Mouse (Mus musculus) intestine, embryonic 16.5 days (tissue): Measurements from ENCODE around the gene Gm20388. TPM values are rescaled to one million over a fixed set of nuclear protein-coding genes. Genes with fewer than 3 reads are reported as not detected.

Source experiments
- ATAC-seq: fragments of 200-750 bp; cut with Nextera tagmentation; 2 replicates; pipeline ENCODE4 v1.8.0; 2017; ENCODE audit warnings: moderate TSS enrichment, moderate library complexity
- H3K27ac ChIP-seq: fragments of 300-500 bp; sonication (generic); 2 replicates; pipeline ENCODE4 v1.5.1; 2014; ENCODE audit warnings: mild to moderate bottlenecking, low read length
- H3K27me3 ChIP-seq: fragments of 300-500 bp; sonication (generic); replicated peaks from 2 replicates; pipeline ENCODE4 v1.6.1; 2014; ENCODE audit warnings: low read length, control low read depth, mixed read lengths; ENCODE audit not compliant: control insufficient read depth, insufficient read depth
- H3K36me3 ChIP-seq: fragments of 300-500 bp; sonication (generic); 2 replicates; pipeline ENCODE4 v1.6.1; 2014; ENCODE audit warnings: low read length, control low read depth; ENCODE audit not compliant: control insufficient read depth, insufficient read depth
- H3K4me1 ChIP-seq: fragments of 300-500 bp; sonication (generic); 2 replicates; pipeline ENCODE4 v1.6.1; 2014; ENCODE audit warnings: low read length, control low read depth, mixed read lengths; ENCODE audit not compliant: control insufficient read depth, insufficient read depth
- H3K4me2 ChIP-seq: fragments of 300-500 bp; sonication (generic); 2 replicates; pipeline ENCODE4 v1.6.1; 2014; ENCODE audit warnings: low read depth, low read length, control low read depth
- H3K4me3 ChIP-seq: fragments of 300-500 bp; sonication (generic); 2 replicates; pipeline ENCODE4 v1.5.1; 2014; ENCODE audit warnings: mild to moderate bottlenecking, low read length
- H3K9ac ChIP-seq: fragments of 300-500 bp; sonication (generic); 2 replicates; pipeline ENCODE4 v1.6.1; 2014; ENCODE audit warnings: low read depth, low read length
- H3K9me3 ChIP-seq: fragments of 300-500 bp; sonication (generic); 2 replicates; pipeline ENCODE4 v1.6.1; 2016; ENCODE audit warnings: low read length, control low read depth; ENCODE audit not compliant: control insufficient read depth
- WGBS: fragments of 180-500 bp; shearing (Covaris S2); extraction: QIAGEN DNeasy Blood & Tissue Kit; methylation state at CpG from one replicate; pipeline ENCODE4 v1.1.7; 2014; 5-methylcytosine and 5-hydroxymethylcytosine counted together
- polyA plus RNA-seq: library from polyadenylated mRNA; unstranded; fragments of >200 nt; fragmentation: Nextera tagmentation; extraction: Ambion mirVana; gene quantifications from 2 replicates; pipeline ENCODE4 v1.2.1, GENCODE M21; 2015

Gm20388 gene
- polyA plus RNA-seq, 1 experiment from 2014 or later, result 5.8 TPM

DNA sequence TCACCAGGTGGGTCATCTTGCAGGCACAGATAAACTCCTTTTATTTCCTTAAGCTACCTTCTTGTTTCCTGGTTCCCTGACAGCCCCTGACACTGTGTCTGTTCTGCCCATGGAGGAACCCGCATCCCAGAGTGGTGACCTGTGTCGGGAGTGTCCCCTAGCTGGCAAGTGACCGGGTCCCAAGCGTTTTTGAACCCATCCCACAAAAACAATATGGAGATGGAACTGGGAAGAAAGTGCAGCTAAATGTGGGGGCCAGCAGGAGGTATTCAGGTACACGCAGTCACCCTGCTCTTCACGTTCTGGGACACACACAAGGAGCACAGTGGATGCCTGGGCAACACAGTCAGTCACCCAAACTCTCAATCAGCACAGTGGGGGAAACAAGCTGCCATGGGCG lies 2035.7 kb downstream of the Gm20388 start:
- Histone ChIP-seq H3K4me3 (no peak overlapping the region), H3K4me2 (no peak overlapping the region), H3K9ac (no peak overlapping the region), H3K27ac (no peak overlapping the region), H3K9me3 (no peaks in the 10 kb centered on the region), H3K36me3 (no peaks in the 10 kb centered on the region), H3K27me3 (no peaks in the 10 kb centered on the region), H3K4me1 (peaks cover 18% of the 10 kb centered on the region)
- no peak for ATAC-seq
- 91% methylated on average over 7 of the region's 7 CpGs for WGBS

DNA sequence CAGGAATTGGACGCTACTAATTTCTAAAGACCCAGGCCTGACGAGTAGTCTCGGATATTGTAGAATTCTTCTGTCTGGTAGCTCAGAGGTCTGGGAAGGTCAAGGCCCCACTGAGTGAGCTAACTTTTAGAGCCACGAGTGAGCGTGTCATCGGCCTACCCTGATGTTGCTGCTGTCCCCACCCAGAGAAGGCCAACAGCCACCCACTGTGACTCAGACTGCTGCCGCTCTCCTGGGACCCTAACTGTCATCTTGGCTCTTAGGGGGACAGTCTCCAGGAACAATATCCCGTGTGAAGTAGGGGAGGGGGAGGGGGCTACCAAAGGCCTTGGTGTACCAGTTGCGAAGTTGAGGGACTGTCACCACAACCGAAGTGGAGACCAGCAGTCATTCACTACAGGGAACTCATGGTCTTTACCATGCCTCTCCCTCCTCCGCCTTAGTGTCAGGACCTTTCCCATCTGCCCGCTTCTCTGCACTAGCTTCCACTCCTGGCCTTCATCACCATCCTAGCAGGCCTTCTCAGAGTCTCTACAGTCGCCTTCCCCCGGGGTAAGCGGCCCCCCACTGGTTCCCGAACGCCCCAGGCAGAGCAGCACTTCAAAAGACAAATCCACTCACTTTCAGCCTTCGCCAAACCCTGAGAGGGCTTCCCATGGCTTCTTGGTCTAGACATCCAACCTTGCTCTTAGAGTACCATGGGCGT lies 2036.6 kb downstream of the Gm20388 start:
- peak overlapping the region; percentile 69 for H3K9ac ChIP-seq
- WGBS, result 37% methylated on average over 19 of the region's 19 CpGs
- no peaks in the 10 kb centered on the region for H3K27me3 ChIP-seq

DNA sequence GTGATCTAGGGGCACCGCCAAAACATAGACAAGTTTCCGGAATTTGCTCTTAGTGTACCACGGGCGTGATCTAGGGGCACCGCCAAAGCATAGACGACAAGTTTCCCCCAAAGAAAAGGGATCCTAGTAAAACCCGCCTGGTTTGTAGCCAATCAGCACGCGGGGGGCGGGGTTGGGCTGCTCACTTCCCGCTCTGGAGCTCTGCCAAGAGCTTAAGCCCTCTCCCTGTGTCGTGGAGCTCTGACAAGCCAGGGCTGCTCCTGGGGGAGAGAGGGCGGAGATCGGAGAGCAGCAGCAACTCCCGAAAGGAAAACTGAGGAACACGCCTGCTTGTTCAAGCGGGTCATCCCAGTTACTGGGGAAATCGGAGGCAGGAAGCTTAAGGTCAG lies 2037.1 kb downstream of the Gm20388 start:
- Histone ChIP-seq H3K9me3 (no peaks in the 10 kb centered on the region), H3K4me3 (peak overlapping the region; percentile 46), H3K9ac (peak overlapping the region; percentile 69), H3K36me3 (no peaks in the 10 kb centered on the region), H3K27ac (peak overlapping the region; percentile 91), H3K4me1 (peaks cover 25% of the 10 kb centered on the region), H3K27me3 (no peaks in the 10 kb centered on the region), H3K4me2 (peak overlapping the region; percentile 67)
- ATAC-seq, result peak; percentile 34
- WGBS, result under 1% methylated on average over 18 of the region's 18 CpGs

More for the DNA sequence above, 2036.6 kb downstream of the Gm20388 start:
- peaks cover 23% of the 10 kb centered on the region for H3K4me1 ChIP-seq
- H3K9me3 ChIP-seq, result no peaks in the 10 kb centered on the region
- H3K36me3 ChIP-seq, result no peaks in the 10 kb centered on the region
- no peak for ATAC-seq
- H3K4me3 ChIP-seq, result peak overlapping the region; percentile 46
- peak overlapping the region; percentile 67 for H3K4me2 ChIP-seq
- H3K27ac ChIP-seq, result peak overlapping the region; percentile 76

DNA sequence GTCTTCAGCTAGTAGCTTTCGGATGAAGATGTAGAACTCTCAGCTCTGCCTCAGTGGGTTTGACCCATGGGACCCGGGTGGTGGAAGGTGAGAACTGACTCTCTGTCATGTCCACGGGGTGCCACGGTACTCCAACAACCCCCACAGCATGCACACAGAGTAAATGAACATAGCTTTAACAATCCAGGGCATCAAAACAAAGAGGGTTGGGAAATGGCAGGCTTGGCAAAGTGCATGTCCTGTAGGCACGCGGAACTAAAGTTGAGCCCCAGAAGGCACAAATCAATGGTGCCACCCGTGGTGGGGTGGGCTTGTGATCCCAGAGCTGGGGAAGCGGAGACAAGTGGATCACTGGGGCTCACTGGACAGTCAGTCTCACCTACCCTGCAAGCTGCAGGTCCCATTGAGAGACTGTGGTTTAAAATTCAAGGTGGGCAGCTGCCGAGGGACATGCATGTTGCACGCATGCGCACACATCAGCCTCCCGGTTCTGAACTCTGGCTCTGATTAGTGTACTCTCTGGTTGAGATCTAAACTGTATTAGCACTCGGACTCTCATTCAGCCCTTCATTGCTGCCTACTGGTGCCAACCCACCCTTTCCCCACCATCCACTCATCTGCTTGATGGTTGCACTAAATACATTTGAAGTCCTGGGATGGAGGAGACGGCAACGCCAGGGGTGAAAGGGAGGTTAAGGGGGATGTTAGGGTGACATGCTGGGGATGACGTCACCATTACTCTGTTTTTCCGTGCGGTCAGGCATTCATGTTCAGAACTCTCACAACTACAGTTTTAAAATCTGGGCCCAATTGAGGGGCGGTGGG lies 2037.9 kb downstream of the Gm20388 start:
- Histone ChIP-seq H3K4me1 (peaks cover 27% of the 10 kb centered on the region), H3K27ac (peak overlapping the region; percentile 91), H3K4me3 (peak overlapping the region; percentile 46), H3K27me3 (no peaks in the 10 kb centered on the region), H3K36me3 (no peaks in the 10 kb centered on the region), H3K9ac (peak overlapping the region; percentile 69), H3K9me3 (no peaks in the 10 kb centered on the region), H3K4me2 (peak overlapping the region; percentile 67)
- ATAC-seq, result no peak
- 60% methylated on average over 19 of the region's 19 CpGs for WGBS

DNA sequence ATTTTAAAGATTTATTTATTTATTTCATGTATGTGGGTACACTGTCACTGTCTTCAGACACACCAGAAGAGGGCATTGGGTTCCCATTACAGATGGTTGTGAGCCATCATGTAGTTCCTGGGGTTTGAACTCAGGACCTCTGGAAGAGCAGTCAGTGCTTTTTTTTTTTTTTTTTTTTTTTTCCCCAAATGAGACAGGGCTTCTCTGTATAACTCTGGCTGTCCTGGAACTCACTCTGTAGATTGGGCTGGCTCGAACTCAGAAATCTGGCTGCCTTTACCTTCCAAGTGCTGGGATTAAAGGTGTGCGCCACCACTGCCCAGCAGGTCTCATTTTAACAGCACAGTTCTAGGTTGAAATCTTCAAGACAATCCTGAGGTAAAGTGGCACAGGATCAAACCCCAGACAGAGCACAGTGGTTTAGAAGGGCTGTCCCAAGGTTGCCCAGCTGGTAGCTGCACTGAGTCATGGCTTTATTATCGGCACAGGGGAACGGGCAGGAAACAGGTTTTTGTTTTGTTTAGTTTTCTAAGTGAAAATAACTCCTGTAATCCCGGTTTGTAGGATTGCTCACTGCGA lies 2038.7 kb downstream of the Gm20388 start, which contains the start of gene Banp:
TSS of gene Banp (plus strand) at position 529 of the 579 bp plus-strand sequence.
- ATAC-seq, result no peak
- 58% methylated on average over 6 of the region's 6 CpGs for WGBS
- Histone ChIP-seq H3K4me2 (peak within 1 kb of the TSS; percentile 67), H3K4me3 (peak within 1 kb of the TSS; percentile 71), H3K9ac (peak within 1 kb of the TSS; percentile 96), H3K9me3 (no peaks in the 10 kb centered on the region), H3K27ac (peak within 1 kb of the TSS; percentile 96), H3K27me3 (no peaks in the 10 kb centered on the region), H3K4me1 (peaks cover 27% of the 10 kb centered on the region), H3K36me3 (no peaks in the 10 kb centered on the region)

DNA sequence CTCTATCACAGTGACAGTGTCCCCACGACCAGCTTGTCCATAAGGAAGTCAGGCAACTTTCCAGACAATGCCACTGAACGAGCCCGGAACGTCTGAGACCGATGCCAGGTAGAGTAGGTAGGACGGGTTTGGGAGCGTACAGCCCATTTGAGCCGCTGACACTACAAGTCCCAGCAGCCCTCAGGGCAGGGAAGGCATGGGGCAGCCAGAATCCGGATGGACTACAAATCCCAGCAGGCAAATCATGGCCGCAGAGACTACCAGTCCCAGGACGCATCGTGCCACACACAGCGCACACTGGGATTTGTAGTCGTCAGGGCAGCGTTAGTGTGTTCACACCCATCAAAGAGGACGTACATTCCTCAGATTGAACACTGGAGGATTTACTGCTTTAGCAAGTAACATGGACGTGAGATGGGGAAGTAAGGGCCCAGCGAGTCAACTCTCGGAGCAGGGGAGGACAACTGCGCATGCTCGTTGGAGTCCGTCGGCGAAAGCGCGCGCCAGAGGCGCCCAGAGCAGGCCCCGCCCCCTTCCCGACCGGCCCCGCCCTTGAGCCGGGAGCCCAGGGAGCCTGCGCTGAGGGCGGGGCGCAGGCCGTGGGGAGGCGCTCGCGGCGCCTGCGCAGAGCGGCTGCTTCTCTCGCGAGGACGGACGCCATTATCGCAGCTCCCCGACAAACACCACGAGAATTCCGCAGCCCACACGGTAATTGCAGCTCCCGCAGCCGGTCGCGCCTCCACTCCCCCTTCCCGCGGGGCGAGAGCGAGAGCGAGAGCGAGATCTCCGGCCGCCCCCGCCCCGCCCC lies 2039.5 kb downstream of the Gm20388 start:
- H3K4me3 ChIP-seq, result peak overlapping the region; percentile 71
- peak; percentile 97 for ATAC-seq
- whole genome bisulfite sequencing, result under 1% methylated on average over 55 of the region's 66 CpGs
- H3K4me2 ChIP-seq, result peak overlapping the region; percentile 58
- H3K36me3 ChIP-seq, result no peaks in the 10 kb centered on the region
- H3K27ac ChIP-seq, result peak overlapping the region; percentile 96
- no peaks in the 10 kb centered on the region for H3K27me3 ChIP-seq
- peaks cover 30% of the 10 kb centered on the region for H3K4me1 ChIP-seq
- no peaks in the 10 kb centered on the region for H3K9me3 ChIP-seq
- H3K9ac ChIP-seq, result peak overlapping the region; percentile 96

DNA sequence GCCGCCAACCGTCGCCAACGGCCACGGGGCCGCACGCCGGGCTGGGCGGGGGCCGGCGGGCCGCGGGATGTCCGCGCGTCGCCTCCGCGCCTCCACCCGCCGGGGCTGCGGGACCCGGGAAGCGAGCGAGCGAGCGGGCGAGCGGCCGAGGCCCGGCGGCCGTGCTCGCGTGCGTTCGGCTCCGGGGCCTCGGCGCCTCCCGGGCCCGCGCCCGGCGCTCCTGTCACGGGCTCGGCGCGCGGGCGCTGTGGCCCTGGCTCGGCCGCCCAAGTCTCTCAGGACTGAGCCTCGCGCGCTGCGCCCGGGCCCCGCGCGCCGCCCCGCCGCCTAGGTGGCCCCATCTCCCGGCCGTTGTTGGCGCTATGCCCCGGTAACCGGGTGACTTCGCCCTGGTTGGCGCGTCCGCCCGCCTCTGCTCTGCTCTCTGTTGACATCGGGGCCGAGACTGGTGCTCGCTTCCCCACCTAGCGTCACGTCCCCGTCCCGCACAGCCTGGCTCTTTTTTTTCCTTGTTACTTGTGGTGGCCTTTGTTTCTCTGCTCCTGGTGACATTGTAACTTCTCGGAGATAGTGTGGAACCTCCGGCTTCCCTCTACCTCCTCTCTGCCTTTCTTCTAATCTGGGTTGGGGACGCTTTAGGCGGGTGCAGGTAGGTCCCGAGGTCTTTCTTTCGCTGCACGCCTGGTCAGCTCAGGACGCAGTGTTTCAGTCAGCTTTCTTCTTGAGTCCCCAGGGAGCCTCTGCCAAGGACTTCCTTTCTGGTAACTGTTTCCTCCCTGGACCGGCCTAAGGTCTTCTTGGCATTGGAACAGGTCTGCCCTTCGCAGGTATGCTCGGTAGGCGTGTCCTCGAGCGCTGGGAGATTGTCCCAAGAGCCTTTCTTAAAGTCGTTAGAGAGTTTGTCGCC lies 2040.4 kb downstream of the Gm20388 start:
- H3K36me3 ChIP-seq, result no peaks in the 10 kb centered on the region
- under 1% methylated on average over 76 of the region's 97 CpGs for WGBS
- H3K4me2 ChIP-seq, result peak overlapping the region; percentile 58
- H3K4me1 ChIP-seq, result peaks cover 30% of the 10 kb centered on the region
- peak overlapping the region; percentile 96 for H3K9ac ChIP-seq
- H3K4me3 ChIP-seq, result peak overlapping the region; percentile 71
- no peaks in the 10 kb centered on the region for H3K27me3 ChIP-seq
- no peaks in the 10 kb centered on the region for H3K9me3 ChIP-seq
- peak overlapping the region; percentile 96 for H3K27ac ChIP-seq
- ATAC-seq, result peak; percentile 11

DNA sequence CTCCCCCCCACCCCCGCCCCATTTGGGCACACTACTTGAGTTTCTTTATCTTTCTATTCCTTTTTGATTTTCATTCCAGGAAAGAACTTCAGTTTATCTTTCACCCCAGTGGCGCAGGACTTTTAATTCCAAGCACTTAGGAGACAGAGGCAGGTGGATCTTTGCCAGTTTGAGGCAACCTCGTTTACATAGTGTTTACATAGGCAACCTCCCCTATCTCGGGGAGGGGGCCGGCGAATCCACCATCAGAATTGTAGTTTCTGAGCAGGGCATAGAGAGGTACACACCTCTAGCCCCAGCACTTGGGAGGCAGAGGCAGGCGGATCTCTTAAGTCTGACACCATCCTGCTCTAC lies 2041.0 kb downstream of the Gm20388 start:
- Histone ChIP-seq H3K9me3 (no peaks in the 10 kb centered on the region), H3K27ac (peak overlapping the region; percentile 96; the same call in 1 of the 2 replicates), H3K27me3 (no peaks in the 10 kb centered on the region), H3K9ac (peak overlapping the region; percentile 96), H3K4me2 (peak overlapping the region; percentile 58), H3K36me3 (no peaks in the 10 kb centered on the region), H3K4me3 (peak overlapping the region; percentile 71), H3K4me1 (peaks cover 30% of the 10 kb centered on the region)
- no peak for ATAC-seq
- 23% methylated on average over 7 of the region's 7 CpGs for WGBS
